Mouse (Mus musculus) liver, embryonic 14.5 days (tissue): Measurements from ENCODE around the gene Lrrc3c.

Experiments used
- CTCF ChIP-seq: IDR thresholded peaks from 2 replicates; pipeline ENCODE4 v1.5.1; 2016; ENCODE audit warnings: antibody characterized with exemption, low read depth, control low read depth
- EP300 ChIP-seq: IDR thresholded peaks from 2 replicates; pipeline ENCODE4 v1.6.1; 2016; ENCODE audit warnings: antibody characterized with exemption, low read depth

DNA sequence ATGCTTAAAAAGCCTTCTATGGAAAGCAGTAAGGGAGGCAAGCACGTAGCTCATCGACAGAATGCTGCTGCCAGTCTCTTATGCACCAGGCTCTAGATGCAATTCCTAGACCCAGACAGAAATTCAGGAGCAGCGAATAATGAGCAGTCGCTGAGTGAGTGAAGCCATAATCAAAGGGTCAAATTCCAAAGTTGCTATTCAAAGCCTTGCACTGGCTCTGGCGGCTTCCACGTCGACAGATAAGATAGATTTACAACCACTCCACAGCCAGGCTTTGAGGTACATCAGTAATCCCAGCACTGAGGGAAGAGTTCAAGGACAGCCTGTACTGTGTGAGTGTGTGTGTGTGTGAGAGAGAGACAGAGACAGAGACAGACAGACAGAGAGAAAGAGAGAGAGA, 37.1 kb upstream of the Lrrc3c start:
- no peak for TF ChIP-seq EP300
- TF ChIP-seq CTCF: no peak
